Mouse (Mus musculus): ENCODE data around the gene Uimc1. TPM values are rescaled to one million over a fixed set of nuclear protein-coding genes. Genes with fewer than 3 reads are reported as not detected.
A peak's percentile ranks its signal among the peaks of the same experiment; 100 is the strongest.

Uimc1 gene
- polyA plus RNA-seq, 1 experiment from 2014 or later: 20.7 TPM

DNA sequence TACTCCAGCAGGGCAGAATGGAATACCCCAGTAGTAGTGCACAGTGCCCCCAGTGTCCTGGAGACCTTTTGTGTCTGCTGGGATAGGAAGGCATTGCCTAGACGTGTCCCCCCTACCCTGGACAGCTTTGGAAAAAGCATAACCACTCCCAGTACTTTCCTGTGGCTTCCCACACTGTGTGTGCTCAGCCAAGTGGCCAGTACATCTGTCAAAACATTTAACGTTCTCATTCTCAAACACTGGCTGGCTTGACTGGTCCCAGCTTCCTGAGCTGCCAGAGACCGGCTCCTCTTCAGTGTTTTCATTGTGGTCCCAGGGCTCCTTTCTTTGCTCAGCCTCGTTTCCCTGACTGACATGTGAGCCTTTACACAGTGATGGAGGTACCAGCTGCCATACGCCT, 24.5 kb downstream of the Uimc1 start:
- peak; percentile 23 for DNase-seq (ENCODE audit: low spot score)
- H3K36me3 ChIP-seq (ENCODE audit: control insufficient read depth, insufficient read depth, low read length): peaks cover 18% of the 10 kb centered on the region
- 23% methylated on average over 5 of the region's 5 CpGs for WGBS
- no peak overlapping the region for H3K27ac ChIP-seq (ENCODE audit: low read depth, low read length)
- ATAC-seq: no peak
- H3K4me3 ChIP-seq (ENCODE audit: low read depth, low read length): no peak overlapping the region
- H3K4me1 ChIP-seq (ENCODE audit: control insufficient read depth, insufficient read depth, low read length): no peaks in the 10 kb centered on the region
- H3K4me2 ChIP-seq (ENCODE audit: low read length): no peak overlapping the region
- H3K27me3 ChIP-seq (replicated peaks; ENCODE audit: control insufficient read depth, insufficient read depth, low read length): no peaks in the 10 kb centered on the region
- H3K9ac ChIP-seq (ENCODE audit: low read length): no peak overlapping the region
- no peaks in the 10 kb centered on the region for H3K9me3 ChIP-seq (replicated peaks; ENCODE audit: control insufficient read depth, low read length)

DNA sequence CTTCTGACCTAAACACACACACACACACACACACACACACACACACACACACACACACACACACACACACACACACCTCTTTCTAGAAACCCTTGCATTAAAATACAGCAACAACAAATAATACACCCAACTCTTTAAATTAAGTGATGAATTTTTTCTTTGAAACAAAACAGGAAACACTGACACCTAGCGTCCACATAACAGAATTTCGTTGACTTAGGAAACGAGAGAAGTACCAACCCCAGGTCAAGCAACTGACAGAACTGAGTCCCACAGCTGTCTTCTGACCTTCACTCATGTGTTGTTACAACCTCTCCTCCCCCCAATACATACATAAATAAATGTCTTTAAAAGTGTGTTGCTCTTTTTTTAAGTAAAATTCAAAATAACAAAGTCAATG, 28.8 kb downstream of the Uimc1 start:
- WGBS: 6% methylated on average over 3 of the region's 3 CpGs
- no peaks in the 10 kb centered on the region for H3K9me3 ChIP-seq (replicated peaks; ENCODE audit: control insufficient read depth, low read length)
- H3K4me3 ChIP-seq (ENCODE audit: low read depth, low read length): no peak overlapping the region
- H3K27me3 ChIP-seq (replicated peaks; ENCODE audit: control insufficient read depth, insufficient read depth, low read length): no peaks in the 10 kb centered on the region
- H3K4me2 ChIP-seq (ENCODE audit: low read length): no peak overlapping the region
- H3K36me3 ChIP-seq (ENCODE audit: control insufficient read depth, insufficient read depth, low read length): peaks cover 18% of the 10 kb centered on the region
- no peak for ATAC-seq
- H3K9ac ChIP-seq (ENCODE audit: low read length): no peak overlapping the region
- no peaks in the 10 kb centered on the region for H3K4me1 ChIP-seq (ENCODE audit: control insufficient read depth, insufficient read depth, low read length)
- DNase-seq (ENCODE audit: low spot score): peak; percentile 75
- no peak overlapping the region for H3K27ac ChIP-seq (ENCODE audit: low read depth, low read length)

DNA sequence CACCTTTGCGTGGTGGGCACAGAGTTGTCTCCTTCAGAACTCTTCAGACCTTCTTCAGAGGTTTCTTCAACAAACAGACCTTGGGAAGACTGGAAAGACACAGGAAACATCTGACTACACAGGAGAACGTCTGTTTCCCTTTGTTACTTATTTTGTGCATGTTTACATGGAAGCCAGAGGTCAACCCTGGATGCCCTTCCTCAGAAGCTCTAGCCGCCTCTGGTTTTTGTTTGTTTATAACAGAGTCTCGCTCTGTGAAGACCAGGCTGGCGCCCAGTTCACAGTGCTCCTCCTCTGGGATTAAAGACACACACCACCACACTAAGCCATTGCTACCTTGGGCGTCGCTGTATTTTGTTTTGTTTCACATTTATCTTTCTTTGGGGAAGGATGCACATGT, 30.4 kb downstream of the Uimc1 start:
- Histone ChIP-seq H3K9ac (ENCODE audit: low read length) (no peak overlapping the region), H3K4me3 (ENCODE audit: low read depth, low read length) (no peak overlapping the region), H3K27ac (ENCODE audit: low read depth, low read length) (no peak overlapping the region), H3K4me2 (ENCODE audit: low read length) (no peak overlapping the region), H3K4me1 (ENCODE audit: control insufficient read depth, insufficient read depth, low read length) (no peaks in the 10 kb centered on the region), H3K36me3 (ENCODE audit: control insufficient read depth, insufficient read depth, low read length) (0 out of 2 replicates have a peak, but pooled peaks cover 7% of the 10 kb centered on the region), H3K27me3 (replicated peaks; ENCODE audit: control insufficient read depth, insufficient read depth, low read length) (no peaks in the 10 kb centered on the region), H3K9me3 (replicated peaks; ENCODE audit: control insufficient read depth, low read length) (no peaks in the 10 kb centered on the region)
- DNase-seq (ENCODE audit: low spot score) (no peak), ATAC-seq (no peak)
- 84% methylated on average over 7 of the region's 7 CpGs for WGBS

DNA sequence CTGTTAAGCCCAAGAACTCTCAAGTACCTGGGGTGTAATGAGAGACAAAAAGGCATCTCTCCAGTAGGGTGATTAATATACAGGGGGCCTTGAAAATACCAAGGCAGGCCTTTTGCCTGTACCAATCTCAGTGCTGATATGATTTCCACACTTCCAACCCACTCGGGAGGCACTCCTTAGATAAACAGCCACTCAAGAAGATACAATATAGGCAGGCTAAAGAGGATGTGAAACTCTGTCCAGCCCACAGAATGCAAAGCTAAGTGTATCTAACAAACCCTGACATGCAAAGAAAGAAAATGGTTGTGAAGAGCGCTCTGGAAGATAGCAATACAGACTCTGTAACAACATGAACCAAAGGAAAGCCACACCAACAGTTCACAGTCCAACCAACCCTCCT, 36.8 kb downstream of the Uimc1 start:
- Histone ChIP-seq H3K4me2 (ENCODE audit: low read length) (no peak overlapping the region), H3K36me3 (ENCODE audit: control insufficient read depth, insufficient read depth, low read length) (no peaks in the 10 kb centered on the region), H3K27ac (ENCODE audit: low read depth, low read length) (no peak overlapping the region), H3K9ac (ENCODE audit: low read length) (no peak overlapping the region), H3K27me3 (replicated peaks; ENCODE audit: control insufficient read depth, insufficient read depth, low read length) (no peaks in the 10 kb centered on the region), H3K4me3 (ENCODE audit: low read depth, low read length) (no peak overlapping the region), H3K4me1 (ENCODE audit: control insufficient read depth, insufficient read depth, low read length) (no peaks in the 10 kb centered on the region), H3K9me3 (replicated peaks; ENCODE audit: control insufficient read depth, low read length) (no peaks in the 10 kb centered on the region)
- DNase-seq (ENCODE audit: low spot score) (no peak), ATAC-seq (no peak)
- 95% methylated on average over 2 of the region's 2 CpGs for WGBS

DNA sequence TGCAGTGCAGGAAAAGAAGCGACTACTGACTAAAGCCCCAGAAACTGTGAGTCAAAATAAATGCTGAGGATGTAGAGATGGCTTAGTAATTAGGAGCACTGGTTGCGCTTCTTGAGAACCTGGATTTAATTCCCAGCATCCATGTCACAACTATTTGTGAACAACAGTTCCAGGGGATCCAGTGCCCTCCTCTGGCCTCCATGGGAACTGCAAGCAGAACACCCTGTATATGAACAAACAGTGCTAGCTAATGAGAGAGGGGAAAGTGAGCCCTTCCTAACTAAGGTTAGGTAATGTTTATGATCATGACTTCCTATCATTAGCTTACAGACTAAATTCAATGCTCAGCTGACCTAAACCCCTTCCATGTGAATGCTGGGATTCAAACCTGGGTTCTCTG, 42.1 kb downstream of the Uimc1 start:
- Histone ChIP-seq H3K27me3 (replicated peaks; ENCODE audit: control insufficient read depth, insufficient read depth, low read length) (no peaks in the 10 kb centered on the region), H3K9ac (ENCODE audit: low read length) (no peak overlapping the region), H3K9me3 (replicated peaks; ENCODE audit: control insufficient read depth, low read length) (no peaks in the 10 kb centered on the region), H3K4me1 (ENCODE audit: control insufficient read depth, insufficient read depth, low read length) (no peaks in the 10 kb centered on the region), H3K36me3 (ENCODE audit: control insufficient read depth, insufficient read depth, low read length) (peaks cover 11% of the 10 kb centered on the region), H3K4me3 (ENCODE audit: low read depth, low read length) (no peak overlapping the region), H3K4me2 (ENCODE audit: low read length) (no peak overlapping the region), H3K27ac (ENCODE audit: low read depth, low read length) (no peak overlapping the region)
- WGBS: 94% methylated on average over 2 of the region's 2 CpGs
- DNase-seq (ENCODE audit: low spot score): no peak
- no peak for ATAC-seq

DNA sequence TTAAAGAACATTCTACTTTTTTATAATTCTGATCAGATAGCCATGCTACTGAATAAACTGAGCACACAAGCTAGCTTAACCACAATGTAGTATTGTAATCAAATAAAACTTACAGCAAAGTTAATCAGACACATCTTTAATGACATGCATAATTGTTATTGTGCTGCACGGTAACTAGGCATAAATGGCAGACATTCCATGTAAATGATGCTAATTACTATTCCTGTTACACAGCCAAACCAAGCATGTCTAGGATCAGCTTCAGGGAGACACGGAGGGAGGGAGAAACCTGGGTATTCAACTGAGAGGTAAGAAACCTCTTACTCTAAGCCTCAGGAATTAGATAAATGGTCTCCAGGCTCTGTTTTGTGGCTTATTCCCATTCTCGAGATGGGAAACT, 52.4 kb downstream of the Uimc1 start:
- ATAC-seq (no peak), DNase-seq (ENCODE audit: low spot score) (peak; percentile 33)
- no peak overlapping the region for H3K4me2 ChIP-seq (ENCODE audit: low read length)
- no peaks in the 10 kb centered on the region for H3K9me3 ChIP-seq (replicated peaks; ENCODE audit: control insufficient read depth, low read length)
- no peak overlapping the region for H3K9ac ChIP-seq (ENCODE audit: low read length)
- WGBS: 31% methylated on average over 3 of the region's 3 CpGs
- no peak overlapping the region for H3K27ac ChIP-seq (ENCODE audit: low read depth, low read length)
- H3K4me3 ChIP-seq (ENCODE audit: low read depth, low read length): no peak overlapping the region
- H3K4me1 ChIP-seq (ENCODE audit: control insufficient read depth, insufficient read depth, low read length): no peaks in the 10 kb centered on the region
- H3K27me3 ChIP-seq (replicated peaks; ENCODE audit: control insufficient read depth, insufficient read depth, low read length): no peaks in the 10 kb centered on the region
- peaks cover 7% of the 10 kb centered on the region for H3K36me3 ChIP-seq (ENCODE audit: control insufficient read depth, insufficient read depth, low read length)

DNA sequence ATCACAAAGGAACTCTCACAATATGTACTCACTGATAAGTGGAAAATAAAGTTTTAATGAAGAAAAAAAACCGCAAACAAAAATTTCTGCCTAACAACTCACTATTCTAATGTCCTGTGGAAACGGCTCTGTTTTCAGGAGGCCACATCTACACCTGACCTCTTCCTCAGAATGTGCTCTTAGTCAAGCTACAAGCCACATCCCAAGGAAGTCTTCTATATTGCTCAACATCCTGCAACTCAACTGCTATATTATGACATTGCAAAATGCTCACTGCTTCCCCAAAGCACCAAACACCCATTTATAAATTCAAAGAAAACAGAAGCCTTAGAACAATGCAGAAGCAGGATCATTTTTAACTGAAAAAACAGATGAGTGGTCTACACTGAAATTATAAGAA, 60.1 kb downstream of the Uimc1 start:
- WGBS: 91% methylated on average over 2 of the region's 2 CpGs

DNA sequence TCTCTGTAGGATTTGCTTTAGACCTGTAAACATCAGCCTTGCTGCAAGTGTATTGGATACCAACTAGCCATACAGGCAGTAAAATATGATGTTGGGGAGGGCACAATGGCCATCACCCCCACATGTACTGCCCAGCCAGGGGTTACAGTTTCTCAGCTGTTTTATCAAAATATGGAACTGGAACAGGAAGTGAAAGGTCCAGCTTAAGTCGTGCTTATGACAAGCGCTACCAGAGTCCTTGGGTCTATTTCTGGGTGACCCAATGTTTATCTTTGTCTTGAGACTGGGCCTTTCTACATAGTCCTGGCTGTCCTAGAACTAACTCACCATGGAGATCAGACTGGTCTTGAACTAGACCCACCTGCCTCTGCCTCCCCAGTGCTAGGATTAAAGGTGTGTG, 75.9 kb downstream of the Uimc1 start:
- no peak overlapping the region for H3K4me3 ChIP-seq (ENCODE audit: low read depth, low read length)
- no peak for ATAC-seq
- no peak for DNase-seq (ENCODE audit: low spot score)
- no peak overlapping the region for H3K27ac ChIP-seq (ENCODE audit: low read depth, low read length)
- no peaks in the 10 kb centered on the region for H3K4me1 ChIP-seq (ENCODE audit: control insufficient read depth, insufficient read depth, low read length)
- 94% methylated on average over 2 of the region's 2 CpGs for WGBS
- no peak overlapping the region for H3K9ac ChIP-seq (ENCODE audit: low read length)
- H3K4me2 ChIP-seq (ENCODE audit: low read length): no peak overlapping the region
- H3K27me3 ChIP-seq (replicated peaks; ENCODE audit: control insufficient read depth, insufficient read depth, low read length): no peaks in the 10 kb centered on the region
- H3K36me3 ChIP-seq (ENCODE audit: control insufficient read depth, insufficient read depth, low read length): peaks cover 4% of the 10 kb centered on the region
- H3K9me3 ChIP-seq (replicated peaks; ENCODE audit: control insufficient read depth, low read length): no peaks in the 10 kb centered on the region

More for the DNA sequence above, 60.1 kb downstream of the Uimc1 start:
- Histone ChIP-seq H3K36me3 (ENCODE audit: control insufficient read depth, insufficient read depth, low read length) (peaks cover 9% of the 10 kb centered on the region; the same call in 1 of the 2 replicates), H3K27ac (ENCODE audit: low read depth, low read length) (no peak overlapping the region), H3K27me3 (replicated peaks; ENCODE audit: control insufficient read depth, insufficient read depth, low read length) (no peaks in the 10 kb centered on the region), H3K9ac (ENCODE audit: low read length) (no peak overlapping the region), H3K4me1 (ENCODE audit: control insufficient read depth, insufficient read depth, low read length) (no peaks in the 10 kb centered on the region), H3K4me3 (ENCODE audit: low read depth, low read length) (no peak overlapping the region), H3K9me3 (replicated peaks; ENCODE audit: control insufficient read depth, low read length) (no peaks in the 10 kb centered on the region), H3K4me2 (ENCODE audit: low read length) (no peak overlapping the region)
- DNase-seq (ENCODE audit: low spot score) (no peak), ATAC-seq (no peak)

DNA sequence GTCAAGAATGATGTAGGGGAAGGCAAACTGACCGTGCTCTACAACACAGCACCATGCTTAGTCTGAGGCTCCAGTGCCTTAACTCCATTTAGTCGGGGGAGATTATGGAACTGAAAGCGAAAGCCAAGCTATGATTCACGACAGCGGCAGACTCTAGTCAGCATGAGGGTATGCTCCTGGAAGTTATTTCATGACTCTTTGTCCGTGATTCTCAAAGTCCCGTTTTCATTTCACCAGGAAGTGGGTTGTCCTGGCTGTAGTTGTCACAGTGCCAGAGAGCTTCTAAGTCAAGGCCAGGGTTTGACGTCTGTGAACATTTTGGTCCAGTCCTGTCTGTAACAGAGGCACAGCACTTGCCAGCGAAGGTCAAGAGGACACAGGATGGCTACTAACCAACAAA, 77.4 kb downstream of the Uimc1 start:
- ATAC-seq: no peak
- 85% methylated on average over 9 of the region's 9 CpGs for WGBS
- Histone ChIP-seq H3K27me3 (replicated peaks; ENCODE audit: control insufficient read depth, insufficient read depth, low read length) (no peaks in the 10 kb centered on the region), H3K9me3 (replicated peaks; ENCODE audit: control insufficient read depth, low read length) (no peaks in the 10 kb centered on the region), H3K27ac (ENCODE audit: low read depth, low read length) (no peak overlapping the region), H3K36me3 (ENCODE audit: control insufficient read depth, insufficient read depth, low read length) (peaks cover under 1% of the 10 kb centered on the region; the same call in 1 of the 2 replicates), H3K4me3 (ENCODE audit: low read depth, low read length) (no peak overlapping the region), H3K4me1 (ENCODE audit: control insufficient read depth, insufficient read depth, low read length) (no peaks in the 10 kb centered on the region), H3K9ac (ENCODE audit: low read length) (no peak overlapping the region), H3K4me2 (ENCODE audit: low read length) (no peak overlapping the region)
- DNase-seq (ENCODE audit: low spot score): no peak
